Comparison of ENCODE assay signal across 24 mouse cellular contexts in the genomic region with DNA sequence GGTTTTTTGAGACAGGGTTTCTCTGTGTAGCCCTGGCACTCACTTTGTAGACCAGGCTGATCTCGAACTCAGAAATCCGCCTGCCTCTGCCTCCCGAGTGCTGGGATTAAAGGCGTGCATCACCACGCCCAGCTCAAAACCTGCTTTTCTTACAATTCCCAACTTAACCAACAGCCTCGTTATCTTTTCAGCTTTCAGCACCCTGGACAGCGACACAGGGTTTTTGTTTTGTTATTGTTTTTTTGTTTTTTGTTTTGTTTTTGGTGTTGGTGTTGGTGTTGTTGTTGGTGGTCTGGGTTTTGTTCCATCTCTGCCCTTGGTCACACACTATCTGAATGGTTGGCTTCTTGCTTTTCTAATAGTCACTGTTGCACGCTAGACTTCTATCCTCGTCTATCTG. TPM values are rescaled to one million over a fixed set of nuclear protein-coding genes. Genes with fewer than 3 reads are reported as not detected.
DNase-seq lines count a peak whose midpoint lies in the region; ATAC-seq lines count a peak whose summit lies in the region.
"Had no signal": no experiment of that assay in that cellular context is flagged by ENCODE, and none has a peak within 500 bp of the region (broad histone marks: within the 10 kb centered on the region; RNA-seq: fewer than 3 reads in every experiment).

No protein-coding gene starts in this region.

- H3K27me3 ChIP-seq in heart, embryonic 11.5 days (ENCODE audit: control insufficient read depth, insufficient read depth, low read length), result peaks cover 32% of the 10 kb centered on the region
- peaks cover 29% of the 10 kb centered on the region for H3K27me3 ChIP-seq in embryonic facial prominence, embryonic 10.5 days (replicated peaks; ENCODE audit: low read depth, poor library complexity, severe bottlenecking)
- H3K27me3 ChIP-seq in splenic B cell, adult 2 months (ENCODE audit: control insufficient read depth, insufficient read depth, low read length, poor library complexity, severe bottlenecking), result no peaks in the 10 kb centered on the region

- ATAC-seq in heart, embryonic 11.5 days (replicated peaks; ENCODE audit: insufficient number of reproducible peaks, low FRiP score, low TSS enrichment), result no peak
- ATAC-seq in CD4-positive, CD25-positive, alpha-beta regulatory T cell, adult 4 months, result no peak
- ATAC-seq: forebrain, embryonic 14.5 days; intestine, embryonic 16.5 days; liver, postnatal 0 days had no signal

- H3K9ac ChIP-seq in heart, embryonic 11.5 days (ENCODE audit: low read depth, low read length), result no peak overlapping the region
- H3K9ac ChIP-seq: limb, embryonic 15.5 days; liver, postnatal 0 days had no signal

- 51% methylated on average over 9 of the region's 9 CpGs for WGBS in heart, embryonic 11.5 days (ENCODE audit: insufficient replicate concordance)
- 67% methylated on average over 9 of the region's 9 CpGs for WGBS in embryonic facial prominence, embryonic 10.5 days

- H3K9me3 ChIP-seq in heart, embryonic 11.5 days (replicated peaks; ENCODE audit: control insufficient read depth, low read length), result no peaks in the 10 kb centered on the region
- H3K9me3 ChIP-seq in embryonic facial prominence, embryonic 10.5 days, result no peaks in the 10 kb centered on the region
- H3K9me3 ChIP-seq: limb, embryonic 15.5 days had no signal

- H3K27ac ChIP-seq in heart, embryonic 11.5 days (ENCODE audit: low read depth, low read length), result no peak overlapping the region
- no peak overlapping the region for H3K27ac ChIP-seq in embryonic facial prominence, embryonic 10.5 days (replicated peaks)
- H3K27ac ChIP-seq: kidney, postnatal 0 days; limb, embryonic 15.5 days; macrophage had no signal

- no peak overlapping the region for H3K4me3 ChIP-seq in heart, embryonic 11.5 days (ENCODE audit: low read depth, low read length)
- no peak overlapping the region for H3K4me3 ChIP-seq in embryonic facial prominence, embryonic 10.5 days
- H3K4me3 ChIP-seq: erythroblast, embryonic 14.5 days; limb, embryonic 15.5 days had no signal

- H3K36me3 ChIP-seq in heart, embryonic 11.5 days (ENCODE audit: control insufficient read depth, insufficient read depth, low read length), result no peaks in the 10 kb centered on the region
- H3K36me3 ChIP-seq in embryonic facial prominence, embryonic 10.5 days (replicated peaks), result no peaks in the 10 kb centered on the region
- no peaks in the 10 kb centered on the region for H3K36me3 ChIP-seq in splenic B cell, adult 2 months (ENCODE audit: control insufficient read depth, insufficient read depth, low read length, poor library complexity, severe bottlenecking)
- H3K36me3 ChIP-seq: limb, embryonic 15.5 days had no signal

- no peak overlapping the region for H3K4me2 ChIP-seq in heart, embryonic 11.5 days
- H3K4me2 ChIP-seq: limb, embryonic 15.5 days had no signal

- peak; percentile 26 for DNase-seq in heart, postnatal 4 days
- DNase-seq in thymus, postnatal 4 days, result peak; percentile 41
- no peak for DNase-seq in thymus, adult 18-20 months
- DNase-seq in embryonic facial prominence, embryonic 10.5 days (ENCODE audit: low spot score), result peak; percentile 39
- DNase-seq in splenic B cell, adult 2 months (ENCODE audit: low read depth, low spot score), result peak; percentile 9
- no peak for DNase-seq in gastrocnemius, postnatal 25 days
- DNase-seq: adrenal gland, postnatal 36 days; cerebellum, adult 9-10 months; heart, adult 11 months; layer of hippocampus, adult 9-11 months; liver, postnatal 0 days; midbrain, embryonic 14.5 days had no signal

- peaks cover 5% of the 10 kb centered on the region; the same call in 1 of the 2 replicates for H3K4me1 ChIP-seq in heart, embryonic 11.5 days (ENCODE audit: control insufficient read depth, insufficient read depth, low read length)
- H3K4me1 ChIP-seq in embryonic facial prominence, embryonic 10.5 days, result peaks cover 19% of the 10 kb centered on the region

RNA-seq across cellular contexts. Expression of a gene that starts 4.6 kb away (rescaled TPM):
- not detected for total RNA-seq in heart, postnatal 4 days (2021)
- 0.06 TPM in 1 of 2 replicates, not detected in the other for polyA plus RNA-seq in heart, embryonic 11.5 days (2014; fragmentation: Nextera tagmentation; extraction: Ambion mirVana)
- polyA plus RNA-seq in embryonic facial prominence, embryonic 10.5 days (2016; fragmentation: Nextera tagmentation; extraction: Ambion mirVana), result 0.30 and 0.46 TPM in 2 replicates
- not detected for total RNA-seq in gastrocnemius, postnatal 25 days (2021)
- polyA plus RNA-seq in CD4-positive, CD25-positive, alpha-beta regulatory T cell, adult 4 months (2017; shearing (Covaris generic)), result under 1 TPM; 0.08 to 0.15 TPM
- total RNA-seq: hematopoietic stem cell, adult 5-6 weeks had no signal
- polyA plus RNA-seq: erythroblast, embryonic 14.5 days; heart, embryonic 14.5 days; liver, postnatal 0 days; macrophage had no signal

RNA-seq across cellular contexts. Expression of a gene that starts 15.2 kb away (rescaled TPM):
- not detected for total RNA-seq in heart, postnatal 4 days (2021)
- not detected in 2 replicates for polyA plus RNA-seq in heart, embryonic 11.5 days (2014; fragmentation: Nextera tagmentation; extraction: Ambion mirVana)
- polyA plus RNA-seq in embryonic facial prominence, embryonic 10.5 days (2016; fragmentation: Nextera tagmentation; extraction: Ambion mirVana), result not detected in 2 replicates
- not detected for total RNA-seq in gastrocnemius, postnatal 25 days (2021)
- polyA plus RNA-seq in CD4-positive, CD25-positive, alpha-beta regulatory T cell, adult 4 months (2017; shearing (Covaris generic)), result not detected
- total RNA-seq: adrenal gland, postnatal 36 days had no signal
- polyA plus RNA-seq: C2C12; erythroblast, embryonic 14.5 days; forebrain, embryonic 14.5 days; heart, embryonic 14.5 days; intestine, embryonic 16.5 days; kidney, postnatal 0 days; limb, embryonic 15.5 days; liver, postnatal 0 days; macrophage; midbrain, embryonic 14.5 days; stomach, embryonic 14.5 days had no signal

RNA-seq across cellular contexts. Expression of a gene that starts 46.4 kb away (rescaled TPM):
- total RNA-seq in heart, postnatal 4 days (2021), result 10 to 100 TPM; 25.7 to 29.2 TPM
- polyA plus RNA-seq in heart, embryonic 11.5 days (2014; fragmentation: Nextera tagmentation; extraction: Ambion mirVana), result 21.2 and 34.4 TPM in 2 replicates
- polyA plus RNA-seq in embryonic facial prominence, embryonic 10.5 days (2016; fragmentation: Nextera tagmentation; extraction: Ambion mirVana), result 29.1 and 30.4 TPM in 2 replicates
- total RNA-seq in gastrocnemius, postnatal 25 days (2021), result 10 to 100 TPM; 12.4 to 14.6 TPM
- 10 to 100 TPM; 16.2 to 17.7 TPM for polyA plus RNA-seq in CD4-positive, CD25-positive, alpha-beta regulatory T cell, adult 4 months (2017; shearing (Covaris generic))

RNA-seq across cellular contexts. Expression of a gene that starts 46.8 kb away (rescaled TPM):
- 100 to 1,000 TPM; 189 to 197 TPM for total RNA-seq in heart, postnatal 4 days (2021)
- 445 and 477 TPM in 2 replicates for polyA plus RNA-seq in heart, embryonic 11.5 days (2014; fragmentation: Nextera tagmentation; extraction: Ambion mirVana)
- 784 and 818 TPM in 2 replicates for polyA plus RNA-seq in embryonic facial prominence, embryonic 10.5 days (2016; fragmentation: Nextera tagmentation; extraction: Ambion mirVana)
- 100 to 1,000 TPM; 108 to 109 TPM for total RNA-seq in gastrocnemius, postnatal 25 days (2021)
- polyA plus RNA-seq in CD4-positive, CD25-positive, alpha-beta regulatory T cell, adult 4 months (2017; shearing (Covaris generic)), result 100 to 1,000 TPM; 315 to 339 TPM

Comparison
In these comparisons a context has a peak if more than half of its experiments do, and no peak if none do; other contexts are left out.
1. DNase-seq: peak in heart, postnatal 4 days (single experiment), thymus, postnatal 4 days (single experiment), embryonic facial prominence, embryonic 10.5 days (single experiment) and splenic B cell, adult 2 months (single experiment); none in thymus, adult 18-20 months (0 of 2) and gastrocnemius, postnatal 25 days (single experiment).